ENCODE assay signal across 27 mouse cellular contexts in genomic region chr8:105021954-105022353, GRCm38 (mm10). TPM values are rescaled to one million over a fixed set of nuclear protein-coding genes. Genes with fewer than 3 reads are reported as not detected.
"Had no signal": no experiment of that assay in that cellular context is flagged by ENCODE, and none has a peak within 500 bp of the region (broad histone marks: within the 10 kb centered on the region; RNA-seq: fewer than 3 reads in every experiment).

No protein-coding gene starts in this region.

- H3K36me3 ChIP-seq: neural tube, embryonic 12.5 days; neural tube, embryonic 15.5 days; stomach, embryonic 15.5 days had no signal

- H3K9ac ChIP-seq: neural tube, embryonic 12.5 days; neural tube, embryonic 15.5 days; stomach, embryonic 15.5 days had no signal

- H3K4me1 ChIP-seq: neural tube, embryonic 12.5 days; neural tube, embryonic 15.5 days; stomach, embryonic 15.5 days had no signal

- H3K4me2 ChIP-seq: midbrain, embryonic 11.5 days; neural tube, embryonic 12.5 days; neural tube, embryonic 15.5 days; stomach, embryonic 15.5 days had no signal

- H3K4me3 ChIP-seq: layer of hippocampus, adult 2 months; neural tube, embryonic 12.5 days; neural tube, embryonic 15.5 days; stomach, embryonic 15.5 days had no signal

- DNase-seq: layer of hippocampus, adult 9-11 months; lung, adult 2 months; lung, postnatal 14 days; lung, postnatal 4 days; midbrain, embryonic 14.5 days; right cerebral cortex, adult 18-20 months; right cerebral cortex, postnatal 25 days; spleen, adult 18-20 months; thymus, postnatal 25 days had no signal

- ATAC-seq: intestine, postnatal 0 days had no signal

- H3K9me3 ChIP-seq: neural tube, embryonic 12.5 days; neural tube, embryonic 15.5 days; stomach, embryonic 15.5 days had no signal

- H3K27me3 ChIP-seq: neural tube, embryonic 12.5 days; neural tube, embryonic 15.5 days; stomach, embryonic 15.5 days had no signal

- H3K27ac ChIP-seq: kidney, postnatal 0 days; layer of hippocampus, adult 2 months; neural tube, embryonic 12.5 days; neural tube, embryonic 15.5 days; stomach, embryonic 15.5 days had no signal

RNA-seq across cellular contexts. Expression of gene Ces2h, which starts 21.3 kb away (rescaled TPM):
- total RNA-seq: layer of hippocampus, adult 2 months; layer of hippocampus, postnatal 25 days; left cerebral cortex, adult 18-20 months; left cerebral cortex, postnatal 25 days; megakaryocyte progenitor cell, adult 5-6 weeks; megakaryocyte-erythroid progenitor cell, adult 5-6 weeks had no signal
- polyA plus RNA-seq: intestine, embryonic 14.5 days; intestine, postnatal 0 days; kidney, postnatal 0 days; limb, embryonic 11.5 days; limb, embryonic 14.5 days; lung, adult 2 months; lung, embryonic 16.5 days; midbrain, embryonic 11.5 days; midbrain, embryonic 14.5 days; neural tube, embryonic 12.5 days; neural tube, embryonic 15.5 days; stomach, embryonic 15.5 days; thymus, postnatal 0 days had no signal

RNA-seq across cellular contexts. Expression of gene Ces3a, which starts 26.4 kb away (rescaled TPM):
- total RNA-seq: layer of hippocampus, adult 2 months; layer of hippocampus, postnatal 25 days; left cerebral cortex, adult 18-20 months; left cerebral cortex, postnatal 25 days; megakaryocyte progenitor cell, adult 5-6 weeks; megakaryocyte-erythroid progenitor cell, adult 5-6 weeks had no signal
- polyA plus RNA-seq: intestine, embryonic 14.5 days; intestine, postnatal 0 days; kidney, postnatal 0 days; large intestine, adult 2 months; limb, embryonic 11.5 days; limb, embryonic 14.5 days; lung, embryonic 16.5 days; midbrain, embryonic 11.5 days; midbrain, embryonic 14.5 days; neural tube, embryonic 12.5 days; neural tube, embryonic 15.5 days; stomach, embryonic 15.5 days had no signal
